Mouse (Mus musculus): Measurements from ENCODE around the gene Cnbd2. TPM values are rescaled to one million over a fixed set of nuclear protein-coding genes. Genes with fewer than 3 reads are reported as not detected.

The Cnbd2 gene
- polyA plus RNA-seq, 1 experiment from 2014 or later, result 12.2 TPM

DNA sequence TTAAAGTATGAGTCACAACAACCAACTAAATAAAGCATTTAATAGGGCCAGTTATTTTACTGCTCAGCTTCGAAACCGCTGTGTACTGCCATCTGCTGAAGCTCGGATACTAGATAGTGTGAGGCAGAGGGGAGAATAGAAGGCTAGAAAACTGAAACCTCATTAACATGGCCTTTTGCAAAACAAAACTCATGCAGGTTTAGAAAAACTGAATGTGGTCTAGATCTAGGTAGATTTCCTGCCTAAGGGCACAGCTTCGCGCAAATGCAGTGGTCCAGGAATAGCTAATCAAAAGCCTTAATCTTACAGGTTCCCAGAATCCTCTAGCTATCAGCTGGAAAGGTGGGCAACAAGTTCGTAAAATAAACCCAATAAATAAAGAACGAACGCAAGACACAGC, 658 bp upstream of the Cnbd2 start:
- no peak for DNase-seq (ENCODE audit: low spot score)

DNA sequence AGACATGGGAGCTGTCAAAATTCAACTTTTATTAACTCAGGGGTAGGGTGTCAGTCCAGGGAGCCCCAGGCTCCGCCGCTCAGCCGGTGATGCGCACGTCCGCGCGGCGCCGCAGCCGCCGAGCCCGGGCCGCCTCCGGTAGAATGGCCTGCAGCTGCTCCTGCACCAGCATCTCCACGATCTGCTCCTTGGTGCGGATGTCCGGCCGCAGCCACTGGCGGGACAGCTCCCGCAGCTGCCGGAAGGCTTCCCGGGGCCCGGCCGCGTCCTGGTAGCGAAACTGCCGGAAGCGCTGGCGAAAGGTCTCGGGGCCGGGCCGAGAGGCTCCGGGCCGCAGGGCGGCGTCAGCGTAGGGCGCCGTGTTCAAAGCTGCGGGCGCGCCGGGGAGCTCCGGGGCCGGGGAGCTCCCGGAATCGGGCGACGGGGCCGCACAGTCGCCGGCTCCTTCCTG, 233 bp upstream of the Cnbd2 start:
- peak; percentile 56 for DNase-seq (ENCODE audit: low spot score)

DNA sequence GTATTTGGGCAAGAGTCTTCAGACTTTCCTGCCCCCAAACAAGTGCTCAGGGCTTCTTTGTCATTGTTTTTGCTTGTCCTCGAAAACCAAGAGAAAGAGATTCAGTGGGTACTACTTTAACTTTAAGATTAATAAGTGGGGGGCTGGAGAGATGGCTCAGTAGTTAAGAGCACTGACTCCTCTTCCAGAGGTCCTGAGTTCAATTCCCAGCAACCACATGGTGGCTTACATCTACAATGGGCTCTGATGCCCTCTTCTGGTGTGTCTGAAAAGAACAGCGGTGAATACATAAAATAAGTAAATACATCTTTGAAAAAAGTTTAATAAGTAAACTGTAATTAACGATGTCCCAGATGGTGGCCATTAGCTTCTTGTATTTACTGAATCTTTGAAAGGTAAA, 1.1 kb downstream of the Cnbd2 start:
- DNase-seq (ENCODE audit: low spot score), result no peak

DNA sequence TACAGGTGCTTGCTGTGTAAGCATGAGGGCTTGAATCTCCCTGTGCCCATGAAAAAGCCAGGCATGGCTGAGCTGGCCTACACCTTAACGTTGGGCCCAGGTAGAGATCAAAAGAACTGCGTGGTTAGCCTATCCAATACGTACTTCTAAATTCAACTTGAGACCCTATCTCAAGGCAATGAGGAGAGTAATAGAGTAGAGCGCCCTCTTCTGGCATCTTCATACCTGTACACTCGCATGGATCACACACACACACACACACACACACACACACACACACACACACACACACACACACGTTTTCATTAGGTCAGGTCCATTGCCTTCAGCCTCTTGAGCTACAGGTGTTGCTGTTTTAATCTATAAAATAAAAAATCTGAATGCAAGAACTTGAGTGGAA, 2.7 kb downstream of the Cnbd2 start:
- no peak for DNase-seq (ENCODE audit: low spot score)

DNA sequence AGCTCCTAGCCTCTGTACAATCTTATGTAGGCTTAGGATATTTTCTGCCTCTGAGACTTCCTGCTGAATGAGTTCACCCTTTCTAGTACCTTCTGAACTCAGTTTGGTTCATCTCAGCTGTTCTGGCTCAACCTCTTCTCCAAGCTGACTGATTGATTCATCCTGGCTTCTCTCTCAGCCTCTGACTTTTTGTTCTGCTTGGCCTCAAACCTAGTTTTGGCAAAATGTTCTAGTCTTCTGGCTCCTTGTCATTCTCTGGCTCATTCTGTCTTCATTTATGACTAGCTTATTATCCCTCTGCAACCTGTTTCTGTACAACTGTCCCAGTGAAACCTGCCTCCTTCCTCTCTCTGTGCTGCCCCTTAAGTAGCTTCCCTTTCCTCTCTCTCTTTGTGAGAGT, 6.4 kb downstream of the Cnbd2 start:
- DNase-seq (ENCODE audit: low spot score), result no peak

DNA sequence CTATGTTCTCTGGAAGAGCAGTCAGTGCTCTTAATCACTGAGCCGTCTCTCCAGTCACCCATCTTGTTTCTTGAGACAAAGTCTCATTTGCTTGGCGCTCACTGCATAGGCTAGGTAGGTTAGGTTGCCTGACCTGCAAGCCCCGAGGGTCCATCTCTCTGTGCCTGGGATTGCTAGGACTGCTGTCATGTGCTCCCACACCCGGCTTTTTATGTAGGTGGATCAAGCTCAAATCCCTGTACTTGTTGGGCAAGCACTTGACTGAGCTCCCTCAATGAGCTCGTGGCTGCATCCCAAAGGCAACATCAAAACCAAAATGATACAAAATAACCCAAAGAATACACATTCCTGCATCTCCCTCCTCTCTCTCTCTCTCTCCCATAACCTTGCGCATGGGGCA, 9.4 kb downstream of the Cnbd2 start:
- no peak for DNase-seq (ENCODE audit: low spot score)

DNA sequence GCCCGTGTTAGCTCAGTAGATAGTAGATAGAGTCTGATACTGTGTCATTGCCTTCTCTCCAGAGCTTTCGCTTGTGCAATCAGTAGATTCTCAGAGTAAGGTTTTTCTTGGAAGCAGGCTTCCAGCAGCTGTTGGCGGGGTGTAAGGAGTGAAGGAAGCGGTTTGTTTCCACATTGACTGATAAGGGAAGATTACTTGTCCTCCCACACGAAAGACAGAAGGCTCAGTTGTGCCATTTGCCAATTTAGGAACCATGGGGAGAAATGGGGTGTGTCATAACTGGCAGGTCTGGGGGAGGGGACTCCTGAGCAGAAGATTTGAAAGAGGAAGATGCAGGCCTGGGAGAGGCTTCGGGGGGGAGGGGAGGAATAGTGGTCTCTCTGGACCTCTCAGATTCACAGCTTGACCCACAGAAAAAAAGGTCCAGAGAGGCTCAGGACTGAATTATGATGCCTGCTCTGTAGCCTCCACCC, 12.1 kb downstream of the Cnbd2 start:
- no peak for DNase-seq (ENCODE audit: low spot score)

DNA sequence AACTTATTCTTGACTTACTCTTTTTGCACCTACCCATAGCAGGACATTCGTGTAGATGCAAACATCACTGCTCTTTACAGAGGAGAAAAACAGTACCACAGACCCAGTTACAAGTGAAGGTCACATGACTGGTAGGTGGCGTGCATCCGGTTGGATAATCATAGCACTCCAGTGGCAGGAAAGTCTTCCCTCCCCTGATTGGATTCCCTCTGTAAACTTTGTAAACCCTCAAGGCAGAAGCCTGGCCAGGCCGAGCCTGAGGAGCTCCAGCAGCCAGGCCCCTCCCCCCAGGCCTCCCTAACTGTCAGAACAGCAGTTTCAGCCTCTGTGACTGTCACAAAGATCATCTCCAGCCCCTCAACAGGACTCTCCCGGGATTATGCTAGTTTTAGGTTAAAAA, 12.6 kb downstream of the Cnbd2 start:
- no peak for DNase-seq (ENCODE audit: low spot score)

DNA sequence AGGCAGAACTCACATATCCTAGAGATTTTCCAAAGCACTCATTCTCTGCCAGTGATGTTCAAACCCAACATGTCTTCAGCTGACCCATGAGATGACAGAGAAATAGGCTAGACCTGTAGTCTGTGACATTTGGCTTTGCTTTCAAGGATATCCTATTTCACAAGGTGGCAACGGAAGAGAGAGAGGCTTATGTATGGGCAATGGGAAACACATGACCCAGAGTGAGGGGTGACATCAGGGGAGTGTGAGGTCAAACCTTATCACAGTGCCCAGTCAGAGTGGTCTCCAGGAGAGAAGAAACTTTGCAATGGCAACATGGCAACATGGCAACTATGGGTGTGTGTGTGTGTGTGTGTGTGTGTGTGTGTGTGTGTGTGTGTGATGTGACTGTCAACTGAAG, 18.6 kb downstream of the Cnbd2 start:
- DNase-seq (ENCODE audit: low spot score), result no peak

DNA sequence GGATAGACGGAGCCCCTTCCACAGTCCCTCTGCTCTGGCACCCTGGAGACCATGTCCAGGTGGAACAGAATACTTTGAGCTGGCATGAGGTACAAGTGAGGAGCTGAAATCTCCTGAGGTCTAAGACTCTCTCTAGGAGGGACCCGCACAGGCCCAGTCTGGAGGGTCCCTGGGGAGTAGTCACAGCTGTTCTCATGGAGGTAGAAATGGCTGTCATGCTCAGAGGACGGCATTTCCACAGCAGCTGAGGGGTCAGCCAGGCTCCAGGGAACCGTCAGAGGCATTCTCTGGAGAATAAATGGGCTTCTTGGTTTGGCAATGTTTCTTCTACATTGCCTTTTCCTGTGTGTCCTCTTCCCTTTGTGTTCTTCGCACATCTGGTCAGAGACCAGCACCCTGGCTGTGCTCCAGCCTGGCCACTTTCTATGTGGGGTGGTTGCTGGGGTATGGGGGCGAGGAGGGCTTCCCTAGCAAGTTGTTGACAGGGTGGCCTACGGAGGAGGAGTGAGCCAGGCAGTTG, 19.4 kb downstream of the Cnbd2 start:
- DNase-seq (ENCODE audit: low spot score), result no peak

DNA sequence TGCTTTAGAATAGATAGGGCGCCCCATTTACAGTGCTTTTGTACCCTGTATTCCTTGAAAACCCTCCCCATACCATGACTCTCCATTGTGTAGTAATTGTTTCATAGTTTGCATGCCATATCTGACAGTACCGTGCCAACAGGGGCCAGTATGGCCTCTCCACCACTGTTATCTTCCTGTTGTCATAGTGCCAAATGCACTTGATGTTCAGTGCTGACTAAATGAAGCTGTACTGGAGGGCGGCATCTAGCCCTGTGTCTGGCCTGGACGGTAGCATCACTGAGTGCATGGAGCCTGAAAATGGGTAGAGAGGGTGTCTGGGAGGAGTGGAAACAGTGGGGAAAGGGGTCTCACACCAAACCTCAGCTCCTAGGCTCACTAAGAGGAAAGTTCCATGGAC, 28.0 kb downstream of the Cnbd2 start:
- no peak for DNase-seq (ENCODE audit: low spot score)

DNA sequence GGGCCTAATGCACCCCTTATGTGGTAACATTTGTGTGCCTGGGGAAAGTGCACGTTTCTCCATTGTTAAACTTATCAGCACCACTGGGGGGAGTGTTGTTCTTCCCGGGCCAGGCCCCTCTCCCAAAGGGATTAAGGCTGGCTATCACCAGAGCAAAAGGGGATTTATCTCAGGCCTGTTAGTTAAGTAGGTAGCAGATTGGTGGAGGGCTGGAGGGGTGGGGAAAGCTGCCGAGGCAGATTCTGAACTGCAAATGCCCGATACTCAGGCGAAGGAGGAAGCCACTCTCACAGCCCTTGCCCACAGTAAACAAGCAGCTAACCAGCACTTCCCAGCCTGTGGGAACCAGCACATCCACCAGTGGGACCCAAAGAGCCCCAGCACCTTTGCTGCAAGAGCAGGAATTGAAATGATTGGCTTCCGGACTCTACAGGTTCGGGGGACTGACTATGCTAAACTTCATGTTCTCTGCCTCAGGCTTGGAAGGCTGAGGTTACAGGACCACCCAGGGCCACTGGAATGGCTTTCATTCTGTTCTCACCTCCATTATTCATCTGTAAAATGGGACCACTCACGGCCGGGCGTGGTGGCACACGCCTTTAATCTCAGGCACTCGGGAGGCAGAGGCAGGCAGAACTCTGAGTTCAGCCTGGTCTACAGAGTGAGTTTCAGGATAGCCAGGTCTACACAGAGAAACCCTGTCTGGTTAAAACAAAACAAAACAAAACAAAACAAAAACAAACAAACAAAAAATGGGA, 32.9 kb downstream of the Cnbd2 start:
- DNase-seq (ENCODE audit: low spot score), result no peak

DNA sequence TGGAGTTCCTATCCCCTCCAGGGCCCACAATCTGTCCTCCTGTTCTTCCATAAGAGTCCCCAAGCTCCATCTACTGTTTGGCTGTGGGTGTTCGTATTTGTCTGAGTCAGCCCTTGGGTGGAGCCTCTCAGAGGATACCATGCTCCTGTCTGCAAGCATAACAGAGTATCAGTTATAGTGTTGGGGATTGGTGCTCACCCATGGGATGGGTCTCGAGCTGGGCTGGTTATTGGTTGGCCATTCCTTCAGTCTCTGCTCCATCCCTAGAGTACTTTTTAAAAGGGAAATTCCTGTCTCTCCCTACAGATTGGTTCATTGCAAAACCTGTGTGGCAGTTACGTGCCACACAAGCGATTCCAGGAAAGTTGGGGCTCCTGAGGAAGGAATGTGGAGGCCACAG, 36.7 kb downstream of the Cnbd2 start:
- no peak for DNase-seq (ENCODE audit: low spot score)

DNA sequence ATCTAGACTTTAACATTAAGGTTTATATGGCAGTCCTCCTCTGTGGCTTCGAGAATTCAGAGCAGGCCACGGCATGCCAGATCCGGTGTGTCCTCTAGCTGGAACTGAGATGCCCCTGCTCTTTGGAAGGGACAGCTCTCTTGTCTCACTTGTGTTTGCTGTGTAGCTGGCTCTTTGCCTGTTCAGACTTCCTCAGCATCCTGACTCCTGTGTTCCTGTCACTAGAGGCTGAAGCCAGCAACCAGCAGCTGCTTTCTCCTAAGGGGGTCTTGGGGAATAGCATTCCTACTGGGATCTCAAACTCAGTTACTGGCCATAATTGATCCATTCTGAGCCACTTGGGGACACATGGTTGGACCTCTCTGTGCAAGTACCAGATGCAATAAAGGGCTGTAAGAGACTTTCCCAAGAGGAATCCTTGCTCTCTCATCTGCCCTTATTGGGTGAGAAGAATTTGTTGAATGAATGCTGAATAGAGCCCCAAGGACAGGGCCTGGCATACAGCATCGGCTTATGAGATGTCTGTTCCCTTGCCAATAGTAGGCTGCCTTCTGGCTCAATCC, 37.3 kb downstream of the Cnbd2 start:
- no peak for DNase-seq (ENCODE audit: low spot score)

DNA sequence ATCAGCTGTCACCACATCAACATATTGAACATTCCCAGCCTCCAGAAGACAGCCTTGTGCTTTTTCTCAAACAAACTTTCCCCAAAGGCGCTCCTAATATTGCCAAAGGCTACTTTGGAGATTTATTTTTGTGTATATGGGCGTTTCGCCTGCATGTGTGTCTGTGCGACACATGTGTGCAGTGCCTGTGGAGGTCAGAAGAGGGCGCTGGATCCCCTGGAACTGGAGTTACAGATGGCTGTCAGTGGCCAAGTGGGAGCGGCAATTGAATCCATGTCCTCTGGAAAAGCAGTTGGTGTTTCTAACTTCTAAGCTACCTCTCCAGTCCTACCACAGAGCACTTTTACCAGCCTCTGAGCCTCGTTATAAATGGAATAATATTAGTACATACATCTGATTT, 39.1 kb downstream of the Cnbd2 start:
- no peak for DNase-seq (ENCODE audit: low spot score)

DNA sequence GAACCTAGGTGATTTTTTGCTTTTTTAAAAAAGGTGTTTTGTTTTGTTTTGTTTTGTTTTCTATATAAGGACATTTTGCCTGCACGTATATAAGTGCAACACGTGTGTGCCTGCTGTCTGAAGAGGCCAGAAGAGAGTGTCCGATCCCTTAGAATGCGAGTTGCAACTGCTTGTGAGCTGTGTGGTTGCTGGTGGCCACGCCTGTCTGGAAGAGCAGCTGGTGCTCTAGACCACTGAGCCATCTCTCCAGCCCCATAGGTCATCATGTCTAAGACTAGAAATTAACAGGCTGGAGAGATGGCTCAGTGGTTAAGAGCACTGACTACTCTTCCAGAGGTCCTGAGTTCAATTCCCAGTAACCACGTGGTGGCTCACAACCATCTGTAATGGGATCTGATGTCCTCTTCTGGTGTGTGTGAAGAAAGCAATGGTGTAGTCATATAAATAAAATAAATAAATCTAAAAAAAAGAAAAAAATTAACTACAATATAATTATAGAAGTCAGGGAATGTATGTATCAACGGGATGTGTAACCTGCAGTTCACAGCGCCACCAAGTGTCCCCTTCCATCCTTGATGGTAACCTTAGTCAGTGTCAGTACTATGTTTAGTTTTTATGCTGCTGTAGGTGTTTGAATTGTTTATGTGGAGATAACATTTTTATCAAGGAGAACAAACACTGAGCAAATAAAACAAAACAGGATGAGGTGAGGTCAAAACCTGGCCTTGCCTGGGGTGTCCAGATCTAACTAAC, 40.5 kb downstream of the Cnbd2 start:
- no peak for DNase-seq (ENCODE audit: low spot score)

DNA sequence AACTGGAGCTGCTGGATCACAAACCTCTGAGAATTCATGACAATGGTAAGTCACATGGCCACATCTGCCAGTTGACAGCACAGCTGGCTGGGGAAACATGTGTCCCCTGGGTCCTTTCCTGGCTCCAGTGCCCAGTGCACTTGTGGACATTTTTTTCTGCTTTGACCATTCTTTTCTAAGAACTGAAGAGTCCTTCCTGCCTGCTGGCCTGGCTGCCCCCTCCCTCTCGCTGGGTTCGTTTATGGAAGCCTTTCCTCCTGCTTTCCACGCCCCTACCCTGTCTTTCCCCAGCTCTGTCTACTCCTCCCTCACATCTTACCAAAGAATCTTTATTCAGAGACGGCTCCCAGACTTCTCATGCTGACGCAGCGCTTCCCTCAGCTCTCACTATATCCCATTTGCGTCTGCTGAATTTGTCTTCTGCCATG, 41.2 kb downstream of the Cnbd2 start:
- DNase-seq (ENCODE audit: low spot score), result no peak

DNA sequence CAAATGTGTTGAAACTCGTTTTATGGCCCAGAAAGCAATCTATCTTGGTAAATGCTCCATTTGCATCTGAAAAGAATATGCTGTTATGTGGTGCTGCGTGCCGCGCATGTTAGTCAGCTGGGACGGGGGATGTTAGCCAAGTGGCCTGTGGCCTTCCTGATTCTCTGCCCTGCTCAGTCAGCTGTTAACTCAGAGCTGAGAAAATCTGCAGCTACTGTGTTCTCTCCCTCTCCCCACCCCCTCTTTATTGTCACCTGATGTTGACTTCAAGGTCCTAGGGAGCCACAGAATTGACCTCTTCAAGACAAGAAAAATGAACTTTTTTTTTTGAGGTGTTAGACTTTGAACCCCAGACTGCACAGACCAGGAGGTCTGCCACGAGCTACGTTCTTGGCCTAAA, 43.9 kb downstream of the Cnbd2 start:
- DNase-seq (ENCODE audit: low spot score), result no peak

DNA sequence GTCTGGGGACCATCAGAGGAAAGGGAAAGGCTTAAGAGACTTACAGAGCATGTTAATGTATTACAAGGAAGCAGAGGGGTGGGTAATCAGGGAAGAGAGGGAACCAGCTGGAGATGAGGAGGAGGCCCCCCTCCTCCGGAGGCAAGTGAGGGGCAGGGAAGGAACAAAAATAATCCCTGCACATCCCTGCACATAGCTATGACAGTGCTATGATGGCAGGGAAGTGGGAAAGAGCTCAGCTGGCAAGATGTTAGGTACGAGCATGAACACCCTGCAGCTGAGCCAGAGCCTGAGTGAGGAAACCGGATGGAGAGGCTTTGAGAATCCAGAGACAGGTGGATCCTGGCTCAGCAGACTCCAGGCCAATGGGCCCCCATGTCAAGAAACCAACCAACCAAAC, 56.4 kb downstream of the Cnbd2 start:
- no peak for DNase-seq (ENCODE audit: low spot score)

DNA sequence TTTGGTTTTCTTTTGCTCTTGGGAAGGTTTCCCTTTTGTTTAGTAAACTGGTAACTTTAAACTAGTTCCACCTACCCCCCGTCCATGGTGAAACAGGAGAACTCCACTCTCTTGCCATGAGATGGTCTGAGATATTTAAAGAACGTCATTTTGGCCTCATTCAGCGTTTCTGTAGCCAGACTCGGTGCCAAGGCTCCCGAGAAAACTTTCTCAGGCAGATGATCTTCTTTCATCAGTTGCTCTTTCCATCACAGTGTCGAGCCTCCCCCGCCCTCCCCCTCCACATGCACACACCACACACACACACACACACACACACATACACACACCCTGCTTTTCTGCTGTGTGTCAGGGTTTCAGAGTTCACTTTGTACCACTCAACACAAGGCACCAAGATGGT, 58.8 kb downstream of the Cnbd2 start:
- DNase-seq (ENCODE audit: low spot score), result no peak

DNA sequence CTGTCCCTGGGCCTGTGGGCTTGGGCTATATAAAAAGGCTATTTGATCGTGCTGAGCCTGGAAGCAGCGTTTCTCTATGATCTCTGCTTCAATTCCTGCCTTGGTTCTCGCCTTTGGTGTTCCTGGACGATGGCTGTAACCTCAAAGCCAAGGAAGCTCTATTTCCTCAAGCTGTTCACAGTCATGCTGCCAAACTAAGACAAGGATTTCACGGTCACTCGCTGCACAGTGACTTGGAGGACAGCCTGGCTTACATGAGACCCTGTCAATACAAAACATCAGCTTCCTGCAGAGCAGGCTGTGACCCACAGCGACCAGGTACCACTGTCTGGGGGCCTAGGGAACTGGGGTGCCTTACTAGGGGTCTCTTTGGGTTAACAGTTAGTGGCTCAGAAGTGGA, 64.9 kb downstream of the Cnbd2 start:
- no peak for DNase-seq (ENCODE audit: low spot score)

DNA sequence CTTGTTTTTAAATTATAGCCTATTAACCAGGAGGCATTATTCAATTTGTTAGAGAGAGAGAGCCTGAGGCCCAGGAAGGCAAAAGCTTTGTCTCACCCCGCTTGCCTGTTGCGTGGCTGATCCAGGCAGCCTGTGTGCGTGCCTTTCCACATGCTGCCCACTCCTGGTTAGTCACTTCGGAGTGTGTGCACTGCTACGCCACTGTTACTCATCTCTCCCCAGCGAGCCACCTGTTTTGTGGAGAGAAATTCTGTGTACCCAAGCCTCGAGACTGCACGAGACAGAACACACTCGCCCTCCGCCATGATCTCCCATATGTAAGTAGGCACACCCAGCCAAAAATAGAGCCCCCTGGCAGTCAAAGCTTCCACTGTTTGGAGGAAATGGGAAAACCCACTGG, 67.8 kb downstream of the Cnbd2 start:
- no peak for DNase-seq (ENCODE audit: low spot score)

Measured in thymus, postnatal 0 days (tissue).